ENCODE assay signal across 1 mouse cellular context in genomic region chr11:48817794-48818193, GRCm38 (mm10).
TF ChIP-seq lines count a peak whose summit lies in the region.

No protein-coding gene starts in this region.

TF ChIP-seq in MEL, 35 proteins besides CTCF, POLR2A, EP300 and RAD21 (continued from another document):
- peak; percentile 67; the same call in 1 of the 2 replicates for TF ChIP-seq RCOR1 (IDR thresholded peaks at IDR 0.05; ENCODE audit: low read depth, low read length)
